Mouse (Mus musculus): Measurements from ENCODE around the gene Nfkbie. TPM values are rescaled to one million over a fixed set of nuclear protein-coding genes. Genes with fewer than 3 reads are reported as not detected.

The Nfkbie gene
- total RNA-seq, 1 experiment from 2014 or later: 11.0 TPM

DNA sequence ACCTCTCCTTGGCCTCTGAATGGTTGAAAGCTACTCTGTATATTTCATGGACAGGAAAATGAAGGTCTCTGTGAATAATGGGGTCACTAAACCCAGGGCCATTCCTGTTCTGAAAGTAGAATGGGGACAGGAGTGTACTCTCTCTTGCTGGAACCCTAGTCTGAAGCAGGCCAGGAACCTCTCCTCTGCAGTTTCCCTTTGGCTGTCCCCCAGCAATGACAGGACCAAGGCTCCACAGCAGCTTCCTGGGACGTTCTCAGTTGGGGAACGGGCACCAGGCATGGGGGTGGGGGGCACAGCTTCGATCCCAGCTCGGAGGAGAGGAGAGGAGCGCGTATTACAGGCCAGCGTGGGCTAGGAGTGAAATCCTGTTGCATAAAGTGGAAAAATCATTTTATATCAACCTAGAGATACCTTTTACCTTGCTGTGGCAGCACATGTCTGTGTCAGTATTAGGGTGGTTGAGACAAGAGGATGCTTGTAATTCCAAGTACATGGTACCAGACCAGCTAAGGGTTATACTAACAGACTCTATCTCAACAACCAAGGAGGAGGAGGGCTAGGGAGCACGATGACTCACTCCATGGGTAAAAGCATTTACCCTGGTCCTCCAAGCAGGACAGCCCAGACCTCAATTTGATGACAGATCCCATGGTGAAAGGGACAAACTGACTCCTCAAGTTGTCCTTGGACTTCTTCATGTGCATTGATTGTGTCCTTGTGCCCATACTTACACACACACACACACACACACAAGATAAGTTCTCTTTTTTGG, 19.8 kb downstream of the Nfkbie start:
- no peak for ATAC-seq (replicated peaks; ENCODE audit: low read depth, poor library complexity, severe bottlenecking)

DNA sequence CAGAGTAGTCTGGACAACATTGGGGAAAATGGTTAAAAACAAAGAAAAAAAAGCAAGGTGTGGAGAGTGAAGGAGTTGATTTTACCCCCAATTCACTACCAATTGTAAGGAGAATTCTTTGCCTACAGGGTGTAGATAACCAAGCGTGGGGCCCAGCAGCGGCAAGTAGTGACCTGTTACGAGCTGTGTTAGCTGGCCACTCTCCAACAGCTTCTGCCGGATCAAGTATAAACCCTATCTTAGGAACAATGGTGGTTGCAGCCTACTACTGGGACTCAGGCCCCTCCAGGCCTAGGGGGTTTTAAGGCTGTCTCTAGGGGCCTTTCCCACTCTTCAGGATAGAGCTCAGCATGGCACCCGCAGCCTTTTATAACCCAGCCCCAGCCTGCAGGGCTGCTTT, 22.7 kb downstream of the Nfkbie start:
- ATAC-seq (replicated peaks; ENCODE audit: low read depth, poor library complexity, severe bottlenecking): no peak

DNA sequence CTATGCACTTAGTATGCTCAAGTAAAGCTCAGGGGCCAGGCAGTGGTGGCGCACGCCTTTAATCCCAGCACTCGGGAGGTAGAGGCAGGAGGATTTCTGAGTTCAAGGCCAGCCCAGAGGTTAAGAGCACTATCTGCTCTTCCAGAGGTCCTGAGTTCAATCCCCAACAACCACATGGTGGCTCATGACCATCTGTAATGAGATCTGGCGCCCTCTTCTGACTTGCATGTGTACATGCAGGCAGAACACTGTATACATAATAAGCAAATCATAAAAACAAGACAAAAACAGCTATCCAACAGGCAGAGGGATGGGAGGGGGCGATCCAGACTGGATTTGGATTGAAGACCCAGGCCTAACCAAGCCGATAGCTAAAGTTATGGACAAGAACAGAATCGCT, 23.3 kb downstream of the Nfkbie start:
- no peak for ATAC-seq (replicated peaks; ENCODE audit: low read depth, poor library complexity, severe bottlenecking)

DNA sequence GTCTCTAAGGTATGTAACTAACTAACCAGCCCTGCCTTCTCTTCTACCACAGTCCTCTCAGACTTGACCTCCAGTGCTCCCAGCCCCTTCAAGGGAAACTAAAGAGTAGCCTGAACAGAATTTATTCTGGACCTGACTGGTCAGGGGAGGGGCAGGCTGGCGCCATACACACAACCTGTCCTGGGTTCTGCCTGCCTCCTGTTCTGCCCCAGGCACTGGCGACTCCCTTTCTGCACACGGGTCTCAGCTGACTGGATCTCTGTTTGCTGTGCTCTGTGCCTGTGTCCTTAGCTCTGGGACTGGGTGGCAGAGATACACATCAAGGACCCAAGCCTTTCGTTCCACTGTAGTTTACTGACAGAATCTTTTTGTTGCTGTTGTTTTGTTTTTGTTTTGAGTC, 24.1 kb downstream of the Nfkbie start:
- ATAC-seq (replicated peaks; ENCODE audit: low read depth, poor library complexity, severe bottlenecking): no peak

DNA sequence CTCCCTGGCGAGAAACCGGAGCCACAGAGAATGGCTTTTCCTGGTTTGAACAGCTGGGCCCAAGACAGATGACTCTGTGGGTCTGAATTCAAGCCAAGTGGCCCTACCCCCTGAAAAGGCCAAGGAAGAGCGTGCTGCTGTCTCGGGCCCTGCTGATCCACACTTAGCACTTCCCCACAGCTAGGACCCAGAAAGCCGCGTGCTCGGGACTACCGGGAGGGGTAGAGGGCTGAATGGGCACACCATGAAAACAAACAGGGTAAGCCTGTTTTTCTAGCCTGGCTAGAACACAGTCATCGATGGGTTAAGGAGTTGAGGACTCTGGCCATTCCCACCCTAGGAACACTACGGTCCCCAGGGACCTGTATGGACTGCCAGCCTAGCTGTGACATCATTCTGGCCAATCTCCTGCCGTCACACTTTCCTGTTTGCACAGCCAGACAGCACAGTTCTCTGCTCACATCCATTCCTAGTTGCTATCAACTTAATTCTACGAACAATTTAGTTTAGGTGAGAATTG, 25.5 kb downstream of the Nfkbie start:
- no peak for ATAC-seq (replicated peaks; ENCODE audit: low read depth, poor library complexity, severe bottlenecking)

DNA sequence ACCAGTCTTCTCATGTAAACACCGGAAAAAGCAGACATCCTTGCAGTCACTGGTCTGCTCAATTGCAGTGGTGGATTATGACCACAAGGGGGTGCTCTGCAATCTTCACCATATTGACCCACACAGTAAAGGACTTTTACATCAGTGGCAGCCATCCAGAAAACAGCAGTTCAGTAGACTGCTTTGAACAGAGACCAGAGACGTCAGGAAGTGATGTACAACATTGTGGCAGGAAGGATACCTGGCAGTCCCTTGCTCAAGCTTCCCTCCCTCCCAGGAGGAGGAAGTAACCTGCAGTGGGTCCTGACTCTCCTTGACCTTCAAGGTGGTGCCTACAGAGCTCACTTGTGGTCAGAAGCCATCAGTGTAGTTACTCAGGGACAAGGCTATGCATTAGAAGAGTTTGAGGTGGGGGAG, 26.1 kb downstream of the Nfkbie start:
- ATAC-seq (replicated peaks; ENCODE audit: low read depth, poor library complexity, severe bottlenecking): peak; percentile 63

DNA sequence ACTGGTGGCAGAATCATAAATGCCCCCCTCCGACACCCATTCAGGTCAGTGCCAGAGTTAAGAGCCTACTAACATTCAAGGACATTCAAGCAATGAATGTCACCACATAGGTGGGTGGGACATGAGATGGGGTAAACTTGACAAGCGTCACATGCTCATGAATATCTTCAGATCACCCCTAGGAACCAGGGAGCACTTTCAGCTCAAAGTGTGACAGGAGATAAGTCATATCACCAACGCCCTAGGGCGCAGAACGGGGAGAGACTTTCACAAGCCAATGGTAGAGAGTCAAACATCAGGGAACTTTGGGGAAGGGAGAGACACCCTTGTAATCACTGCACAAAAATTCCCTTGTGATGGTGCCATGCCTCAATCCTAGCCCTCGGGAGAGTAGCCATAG, 26.7 kb downstream of the Nfkbie start:
- no peak for ATAC-seq (replicated peaks; ENCODE audit: low read depth, poor library complexity, severe bottlenecking)

DNA sequence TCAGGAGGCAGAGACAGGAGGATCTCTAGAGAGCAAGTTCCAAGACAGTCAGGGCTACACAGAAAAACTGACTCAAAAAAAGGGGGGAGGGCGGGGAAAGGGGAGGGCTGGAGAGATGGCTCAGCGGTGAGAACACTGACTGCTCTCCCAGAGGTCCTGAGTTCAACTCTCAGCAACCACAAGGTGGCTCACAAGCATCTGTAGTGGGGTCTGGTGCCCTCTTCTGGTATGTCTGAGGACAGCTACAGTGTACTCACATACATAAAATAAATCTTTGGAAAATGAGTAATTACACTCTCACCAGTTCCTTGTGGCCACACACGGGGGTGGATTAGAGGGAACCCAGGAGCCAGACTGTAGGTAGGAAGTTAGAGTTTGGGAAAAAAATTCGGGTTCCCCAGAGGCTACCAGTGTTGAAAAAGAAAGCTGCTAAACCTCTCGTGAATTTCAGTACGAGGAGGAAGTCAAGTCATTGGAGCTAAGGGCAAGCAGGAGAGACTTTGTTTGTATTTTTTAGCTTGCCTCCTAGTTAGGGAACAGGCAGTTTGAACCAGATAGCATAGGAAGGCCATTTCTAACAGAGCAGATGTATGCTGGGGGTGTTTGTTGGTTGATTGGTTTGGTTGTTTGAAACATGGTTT, 27.3 kb downstream of the Nfkbie start:
- ATAC-seq (replicated peaks; ENCODE audit: low read depth, poor library complexity, severe bottlenecking): no peak

DNA sequence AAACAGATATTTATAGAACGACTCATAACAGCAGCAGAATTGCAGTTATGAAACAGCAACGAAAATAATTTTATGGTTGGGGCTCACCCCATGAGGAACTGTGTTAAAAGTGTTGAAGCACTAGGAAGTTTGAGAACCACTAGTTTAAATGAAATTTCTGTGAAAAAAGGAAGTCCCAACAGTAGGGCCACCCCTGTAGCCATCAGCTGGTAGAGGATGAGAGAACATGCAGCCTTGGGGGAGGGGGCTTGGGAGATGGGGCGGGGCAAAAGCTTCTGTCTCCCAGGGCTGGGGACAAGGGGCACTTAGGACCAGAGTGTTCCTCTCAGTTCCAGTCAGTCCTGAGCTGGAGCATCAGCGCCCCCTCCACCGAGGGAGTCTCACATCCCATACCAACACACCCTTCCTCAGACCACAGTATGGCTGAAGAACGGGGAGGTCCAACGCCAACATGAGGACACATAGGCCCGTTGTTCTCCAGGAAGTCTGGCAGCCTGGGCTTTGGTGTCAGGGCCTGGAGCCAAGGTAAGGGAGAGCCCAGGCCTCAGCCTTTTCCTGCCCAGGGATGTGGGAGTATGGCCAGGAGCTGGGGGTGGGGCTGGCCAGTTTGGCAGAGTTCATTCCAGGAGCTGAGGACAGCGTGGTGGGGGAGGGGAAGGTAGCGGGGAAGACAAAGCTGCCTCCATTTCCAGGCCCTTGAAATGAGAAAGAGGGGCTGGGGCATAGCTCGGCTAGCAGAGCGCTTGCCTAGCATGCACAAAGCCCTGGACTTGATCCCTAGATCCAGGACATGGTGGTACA, 28.8 kb downstream of the Nfkbie start:
- peak; percentile 12 for ATAC-seq (replicated peaks; ENCODE audit: low read depth, poor library complexity, severe bottlenecking)

DNA sequence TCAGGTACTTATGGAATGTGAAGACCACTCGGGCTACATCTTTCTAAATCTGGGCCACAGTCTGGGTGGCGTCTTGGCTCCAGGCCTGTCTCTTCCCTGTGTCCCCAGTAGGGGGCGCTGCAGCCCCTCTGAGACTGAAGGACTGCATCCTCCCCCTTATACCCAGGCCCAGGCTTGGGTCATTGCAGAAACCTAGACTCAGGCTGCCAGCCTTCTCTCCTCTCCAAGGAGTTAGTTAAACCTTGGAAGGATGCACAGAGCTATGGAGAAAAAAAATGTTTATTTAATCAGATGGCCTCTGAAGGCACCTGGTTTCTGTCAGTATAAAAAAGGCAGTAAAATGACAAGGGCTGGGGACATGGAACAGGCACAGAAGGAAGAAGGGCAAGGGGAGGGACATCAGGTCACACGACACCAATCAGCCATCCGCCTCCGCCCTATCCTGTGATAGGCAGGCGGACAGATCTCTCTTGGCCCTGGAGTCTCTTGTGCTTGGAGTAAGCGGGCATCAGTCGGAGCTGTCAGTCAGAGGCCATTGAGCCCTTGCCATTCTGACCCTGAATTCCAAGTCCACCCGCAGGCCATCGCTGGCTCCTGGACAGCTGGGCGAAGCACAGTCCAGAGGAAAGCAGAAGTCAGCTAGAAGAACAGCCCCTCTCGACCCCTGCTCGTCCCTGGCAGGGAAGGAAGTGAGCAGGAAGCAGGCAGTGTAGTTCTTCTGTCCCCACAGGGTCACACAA, 29.6 kb downstream of the Nfkbie start:
- peak; percentile 47 for ATAC-seq (replicated peaks; ENCODE audit: low read depth, poor library complexity, severe bottlenecking)

DNA sequence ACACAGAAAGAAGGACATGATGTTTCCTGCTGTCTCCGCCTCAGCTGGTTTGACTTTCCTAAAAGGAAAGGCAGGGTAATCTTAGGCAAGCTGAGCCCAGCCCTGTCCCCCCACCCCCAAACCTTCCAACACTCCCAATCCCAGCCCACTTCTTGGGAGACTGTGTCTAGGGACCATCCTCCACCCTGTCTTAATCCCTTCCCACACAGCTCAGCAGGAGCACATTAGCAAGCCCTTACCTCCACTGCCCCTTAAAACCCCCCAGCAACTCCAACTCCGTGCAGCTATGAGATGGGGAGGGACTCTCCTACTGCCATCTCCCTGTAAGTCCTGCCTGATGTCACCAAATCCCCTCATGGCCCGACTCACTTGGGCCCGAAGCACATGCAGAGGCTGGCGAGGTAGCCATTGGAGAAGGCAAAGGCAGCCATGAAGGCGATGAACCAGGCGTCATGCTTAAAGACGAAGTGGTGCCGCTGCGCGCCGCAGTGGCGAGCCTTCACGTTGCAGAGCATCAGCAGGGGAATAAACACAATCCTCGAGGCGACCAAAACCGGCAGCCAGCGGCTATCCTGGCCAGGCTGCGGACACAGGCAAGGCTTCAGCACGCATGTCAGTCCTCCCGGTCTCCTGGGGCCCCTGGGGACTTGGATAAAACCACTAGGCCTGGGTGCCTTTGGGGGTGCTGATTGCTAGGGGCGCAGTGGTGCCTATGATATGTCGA, 30.4 kb downstream of the Nfkbie start:
- no peak for ATAC-seq (replicated peaks; ENCODE audit: low read depth, poor library complexity, severe bottlenecking)

DNA sequence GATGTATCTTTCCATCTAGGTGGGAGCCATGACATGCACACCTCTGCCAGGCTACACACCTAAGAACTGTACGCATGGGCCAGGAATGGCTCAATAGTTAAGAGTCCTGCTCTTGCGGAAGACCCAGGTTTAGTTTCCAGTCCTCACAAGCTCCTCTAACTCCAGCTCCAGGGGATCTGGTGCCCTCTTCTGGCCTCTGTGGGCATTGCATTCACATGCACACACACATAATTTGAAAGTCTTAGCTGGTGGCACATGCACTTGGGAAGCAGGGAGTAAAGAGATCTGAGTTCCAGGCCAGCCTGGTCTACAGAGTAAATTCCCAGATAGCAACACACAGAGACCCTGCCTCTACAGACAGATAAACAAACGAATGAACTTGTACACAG, 30.9 kb downstream of the Nfkbie start:
- ATAC-seq (replicated peaks; ENCODE audit: low read depth, poor library complexity, severe bottlenecking): no peak

DNA sequence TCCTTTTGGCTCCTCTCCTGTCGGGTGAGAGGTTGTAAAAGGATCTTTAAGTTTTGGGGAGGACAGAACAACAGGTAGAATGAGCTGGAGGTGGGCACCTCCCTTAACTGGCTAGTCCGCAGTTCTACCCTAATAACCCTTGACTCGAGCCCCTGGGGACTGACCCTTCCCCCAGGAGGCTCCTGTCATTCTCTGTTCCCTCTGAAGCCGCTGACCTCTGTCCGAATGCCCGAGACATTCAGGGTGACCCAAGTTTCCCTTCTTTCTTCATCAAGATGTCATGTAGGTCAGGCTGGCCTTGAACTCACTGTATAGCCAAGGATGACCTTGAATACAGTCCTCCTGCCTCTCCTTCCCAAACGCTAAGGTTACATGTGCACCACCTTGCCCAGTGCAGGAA, 32.9 kb downstream of the Nfkbie start:
- no peak for ATAC-seq (replicated peaks; ENCODE audit: low read depth, poor library complexity, severe bottlenecking)

DNA sequence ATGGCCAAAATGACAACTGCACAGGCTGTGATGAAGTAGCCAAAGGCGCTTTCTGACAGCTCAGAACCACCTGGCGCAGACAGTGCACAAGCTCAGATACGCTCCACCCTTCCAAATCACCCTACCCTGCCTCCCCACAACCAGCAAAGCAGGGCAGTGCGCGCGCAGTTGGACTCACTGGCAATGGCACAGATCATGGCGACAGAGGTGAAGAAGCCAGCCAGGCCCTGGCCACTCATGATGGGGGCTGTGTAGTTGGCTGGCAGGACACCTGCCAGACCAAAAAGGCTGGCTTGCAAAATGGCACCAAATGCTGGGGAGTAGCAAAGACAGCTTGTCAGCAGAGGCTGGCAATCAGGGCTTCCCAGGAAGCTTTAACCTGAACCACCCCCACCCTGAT, 33.7 kb downstream of the Nfkbie start:
- no peak for ATAC-seq (replicated peaks; ENCODE audit: low read depth, poor library complexity, severe bottlenecking)

DNA sequence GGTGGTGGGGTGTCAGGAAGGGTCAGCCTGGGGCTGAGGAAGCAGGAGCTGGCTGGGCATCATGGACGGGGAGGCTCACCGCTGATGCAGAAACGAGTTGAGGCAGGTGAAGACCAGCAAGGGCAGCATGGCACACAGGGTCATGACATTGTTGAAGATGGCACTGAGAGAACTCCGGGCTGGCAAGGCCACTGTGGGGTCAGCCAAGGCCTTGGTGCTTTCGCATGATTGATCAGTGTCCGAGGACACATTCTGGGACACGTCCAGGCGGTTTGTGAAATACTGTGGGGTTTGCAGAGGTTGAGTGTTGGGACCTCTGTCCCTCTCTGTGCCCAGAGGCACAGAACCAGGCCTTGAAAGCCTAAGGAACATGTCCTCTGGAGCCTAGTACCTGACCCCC, 34.3 kb downstream of the Nfkbie start:
- ATAC-seq (replicated peaks; ENCODE audit: low read depth, poor library complexity, severe bottlenecking): no peak

DNA sequence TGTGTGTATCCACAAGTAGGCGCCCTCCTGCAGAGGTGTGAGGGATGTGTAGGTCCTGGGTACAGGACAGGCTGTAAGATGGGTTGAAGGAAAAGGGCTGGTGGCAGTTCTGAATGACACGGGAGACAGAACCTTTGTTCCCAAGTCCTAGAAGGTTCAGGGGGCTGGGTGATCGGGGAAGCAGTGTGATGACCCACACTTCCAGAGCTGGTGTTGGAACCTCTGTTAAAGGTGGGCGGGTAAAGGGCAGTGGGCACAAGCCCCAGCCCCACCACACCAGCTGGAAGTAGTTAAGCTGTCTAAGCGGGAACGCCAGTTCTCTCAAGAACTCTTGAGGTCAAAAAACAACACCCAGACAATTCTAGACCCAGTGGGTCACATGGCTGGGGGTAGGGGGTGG, 34.9 kb downstream of the Nfkbie start:
- ATAC-seq (replicated peaks; ENCODE audit: low read depth, poor library complexity, severe bottlenecking): no peak

DNA sequence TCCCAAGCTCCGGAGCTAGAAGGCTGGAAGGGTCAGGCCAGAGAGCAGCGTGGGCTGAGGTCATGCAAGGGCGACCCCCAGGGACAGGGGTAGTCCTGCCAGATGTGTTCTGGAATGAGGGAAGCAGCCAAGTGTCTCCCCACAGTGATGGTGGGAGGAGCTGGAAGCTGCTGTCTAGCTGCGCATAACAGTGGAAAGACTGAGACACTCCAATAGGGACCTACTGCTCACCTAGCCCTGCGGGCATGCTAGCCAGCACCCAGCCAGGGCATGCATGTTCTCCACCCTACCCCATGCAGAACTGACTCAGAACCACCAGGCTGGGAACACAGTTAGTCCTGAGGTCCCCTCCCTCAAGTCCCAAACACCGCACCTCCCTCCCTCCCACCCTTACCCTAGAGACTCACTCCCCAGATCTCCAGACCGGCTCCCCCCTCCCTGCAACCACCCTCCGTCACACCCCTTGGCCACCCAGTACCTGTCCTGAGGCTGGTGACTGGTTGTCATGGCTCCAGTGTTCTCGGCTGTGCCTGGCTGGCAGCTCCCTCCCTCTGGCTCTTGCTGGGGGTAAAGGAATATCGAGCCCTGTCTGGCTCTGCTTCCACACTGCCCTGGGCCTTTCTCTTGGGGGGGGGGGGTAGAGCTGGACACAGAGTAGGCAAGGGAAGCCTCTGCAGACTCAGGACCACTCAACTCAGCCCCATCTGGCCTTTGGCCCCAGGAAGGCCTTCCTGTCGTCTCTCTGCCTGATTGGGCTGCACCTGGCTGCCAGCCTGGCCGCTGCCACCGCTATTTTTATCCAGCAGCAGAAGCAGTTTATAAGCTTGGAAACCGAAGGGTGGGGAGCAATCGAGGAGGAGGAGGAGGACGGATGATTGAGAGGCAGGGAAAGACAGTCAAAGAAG, 36.5 kb downstream of the Nfkbie start:
- ATAC-seq (replicated peaks; ENCODE audit: low read depth, poor library complexity, severe bottlenecking): no peak

DNA sequence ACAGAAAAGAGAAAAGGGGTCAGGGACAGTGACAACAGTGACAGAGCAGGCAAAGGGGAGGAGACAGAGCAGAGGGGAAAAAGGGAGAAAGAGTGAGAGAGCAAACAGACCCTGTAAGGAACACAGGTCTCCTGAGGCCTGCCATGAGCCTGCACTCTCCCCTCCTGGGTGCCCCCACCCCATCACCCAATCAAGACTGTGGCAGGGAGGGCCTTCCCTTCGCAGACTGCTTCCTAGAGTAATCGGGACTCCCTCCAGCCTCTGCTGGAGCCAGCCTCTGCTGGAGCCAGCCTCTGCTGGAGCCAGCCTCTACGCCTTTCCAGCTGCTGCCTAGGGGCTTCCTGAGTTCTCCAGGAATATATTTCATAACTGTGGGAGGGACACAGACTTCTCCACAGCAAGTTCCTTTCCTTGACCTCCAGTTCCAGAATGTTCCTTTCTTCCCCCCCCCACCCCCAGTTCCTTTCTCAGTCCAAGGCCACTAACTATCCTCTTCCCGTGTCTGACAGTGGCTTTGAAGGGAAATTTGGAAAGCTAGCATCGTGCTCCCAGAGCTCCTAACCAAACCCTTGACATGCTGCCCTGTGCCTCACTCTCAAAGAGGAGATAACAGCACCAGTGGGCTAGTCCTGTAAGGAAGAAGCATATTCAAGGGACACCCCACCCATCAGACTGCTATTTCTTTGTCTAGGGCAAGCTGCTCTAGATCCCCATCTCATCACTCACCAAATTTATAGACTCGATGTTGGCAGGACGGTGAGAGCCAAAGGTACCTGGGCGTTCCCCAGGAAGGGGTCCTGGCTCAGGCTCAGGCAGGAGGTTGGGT, 37.3 kb downstream of the Nfkbie start:
- ATAC-seq (replicated peaks; ENCODE audit: low read depth, poor library complexity, severe bottlenecking): no peak
